Mouse (Mus musculus): Measurements from ENCODE around the gene Cdca3.

Cdca3 gene

DNA sequence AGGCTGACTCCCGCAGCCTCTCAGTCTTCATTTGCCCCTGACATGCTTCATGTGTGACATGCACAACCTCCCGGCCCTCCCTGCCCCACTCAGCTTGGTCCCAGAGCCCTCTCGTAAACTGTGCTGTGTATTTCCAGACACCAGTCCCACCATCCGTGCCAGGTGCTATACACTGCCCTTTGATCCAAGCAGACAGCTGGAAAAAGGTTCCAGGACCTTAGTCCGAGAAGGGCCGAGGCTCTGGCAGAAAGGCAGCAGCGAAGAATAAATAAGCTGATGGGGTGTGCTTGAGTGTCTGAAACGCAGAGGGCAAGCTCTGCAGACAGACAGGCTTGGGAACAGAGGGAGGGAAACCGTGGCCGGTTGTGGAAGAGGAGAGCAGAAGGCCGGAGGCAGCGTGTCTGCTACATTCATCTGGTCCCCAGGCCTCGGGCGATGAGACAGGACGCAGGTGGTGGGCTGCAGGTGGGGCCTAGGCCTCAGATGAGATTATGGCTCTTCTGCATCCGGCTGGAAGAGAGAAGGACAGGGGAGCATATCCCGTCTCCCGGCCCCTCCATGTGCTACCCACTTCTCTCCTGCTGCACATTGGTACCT, 36.5 kb downstream of the Cdca3 start:
- DNase-seq (ENCODE audit: low spot score), result no peak

DNA sequence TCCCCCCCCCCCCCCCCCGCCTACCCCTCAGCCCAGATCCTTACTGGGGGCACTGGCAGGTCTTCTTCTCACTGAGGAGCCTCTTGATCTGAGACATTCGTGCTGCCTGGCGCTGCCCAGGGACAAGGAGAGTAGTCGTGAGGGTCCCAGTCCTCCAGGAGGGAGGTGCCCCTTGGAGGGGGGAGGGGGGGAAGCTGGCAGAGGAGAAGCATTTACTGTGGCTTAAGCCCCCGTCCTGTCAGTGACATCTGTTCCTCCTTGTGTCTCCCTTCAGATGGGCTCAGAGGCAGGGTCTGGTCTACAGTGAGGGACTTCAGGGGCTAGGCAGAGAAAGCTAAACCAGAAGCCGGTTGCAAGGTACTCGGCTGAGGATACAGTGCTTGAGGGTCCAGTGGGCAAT, 37.2 kb downstream of the Cdca3 start:
- no peak for DNase-seq (ENCODE audit: low spot score)

DNA sequence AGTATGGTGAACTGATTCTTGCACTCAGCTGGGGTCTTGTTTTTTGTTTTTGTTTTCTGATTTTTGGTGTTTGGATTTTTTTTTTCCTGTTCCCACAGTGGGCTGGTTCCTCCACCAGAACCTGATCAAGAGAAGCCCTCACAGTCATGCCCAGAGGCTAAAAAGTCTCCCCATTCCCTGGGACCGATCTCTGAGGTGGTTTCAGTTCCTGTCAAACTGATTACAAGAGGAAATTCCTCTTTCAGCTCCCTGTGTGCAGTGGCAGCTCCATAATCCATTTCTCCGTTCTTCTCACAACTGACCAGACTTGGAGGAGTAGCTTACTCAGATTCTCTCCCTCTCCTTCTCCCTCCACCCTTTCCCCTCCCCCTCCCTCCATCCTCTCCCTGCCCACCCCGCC, 45.0 kb downstream of the Cdca3 start:
- no peak for DNase-seq (ENCODE audit: low spot score)

DNA sequence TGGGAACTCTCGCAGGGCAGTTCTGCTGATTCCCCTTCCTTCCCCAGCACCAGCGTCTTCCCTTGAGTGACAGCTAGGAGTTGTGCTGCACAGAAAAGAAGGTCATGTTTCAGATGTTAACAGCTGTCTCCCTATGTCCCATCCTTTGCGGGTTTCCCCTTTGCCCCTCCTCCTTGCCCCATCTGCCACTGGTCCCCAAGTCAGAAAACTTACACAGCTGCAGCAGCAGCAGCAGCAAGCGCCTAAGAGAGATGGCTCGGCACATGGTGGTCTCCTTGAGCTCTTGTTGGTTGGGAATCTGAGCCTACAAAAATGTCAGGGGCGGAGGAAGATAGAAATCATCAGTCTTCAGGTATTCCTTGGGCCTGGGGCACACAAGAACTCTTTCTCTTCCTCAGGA, 50.0 kb downstream of the Cdca3 start:
- DNase-seq (ENCODE audit: low spot score), result no peak

DNA sequence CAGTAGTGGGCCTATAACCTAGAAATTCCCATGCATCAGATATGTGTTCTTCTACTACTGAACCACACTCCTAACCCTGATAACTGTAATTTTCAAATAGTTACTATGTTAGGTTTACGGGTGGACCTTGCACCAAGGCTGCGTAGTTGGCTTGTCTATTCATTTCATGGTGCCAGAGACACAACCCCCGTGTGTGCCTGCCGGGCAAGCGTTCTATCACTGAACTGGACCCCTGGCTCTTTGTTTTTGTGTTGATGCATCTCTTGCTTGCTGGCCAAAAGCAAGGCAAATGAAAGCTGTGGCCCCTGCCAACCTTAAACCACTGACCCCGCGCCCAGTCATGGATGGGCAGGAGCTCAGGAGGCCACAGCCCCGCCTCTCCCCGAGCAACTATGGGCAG, 52.5 kb downstream of the Cdca3 start:
- no peak for DNase-seq (ENCODE audit: low spot score)
